ENCODE assay signal across 12 mouse cellular contexts in genomic region chr2:106895326-106896023, GRCm38 (mm10).
A peak's percentile ranks its signal among the peaks of the same experiment; 100 is the strongest.
DNase-seq lines count a peak whose midpoint lies in the region; ATAC-seq and TF ChIP-seq lines count a peak whose summit lies in the region.
"Had no signal": no experiment of that assay in that cellular context is flagged by ENCODE, and none has a peak within 500 bp of the region (broad histone marks: within the 10 kb centered on the region; RNA-seq: fewer than 3 reads in every experiment).

No protein-coding gene starts in this region.

- no peaks in the 10 kb centered on the region for H3K9me3 ChIP-seq in neural tube, embryonic 11.5 days (ENCODE audit: control insufficient read depth, low read length)
- H3K9me3 ChIP-seq in forebrain, embryonic 14.5 days (replicated peaks; ENCODE audit: control insufficient read depth, low read length) = no peaks in the 10 kb centered on the region
- H3K9me3 ChIP-seq in lung, postnatal 0 days (ENCODE audit: low read length) = no peaks in the 10 kb centered on the region
- H3K9me3 ChIP-seq: heart, embryonic 12.5 days had no signal

- no peaks in the 10 kb centered on the region for H3K27me3 ChIP-seq in neural tube, embryonic 11.5 days (ENCODE audit: control insufficient read depth, insufficient read depth, low read length)
- H3K27me3 ChIP-seq in forebrain, embryonic 14.5 days (replicated peaks; ENCODE audit: control insufficient read depth, insufficient read depth, low read length) = no peaks in the 10 kb centered on the region
- H3K27me3 ChIP-seq in lung, postnatal 0 days (replicated peaks; ENCODE audit: insufficient read depth, low read length) = no peaks in the 10 kb centered on the region
- H3K27me3 ChIP-seq: heart, embryonic 12.5 days had no signal

- peaks cover 5% of the 10 kb centered on the region; the same call in 1 of the 2 replicates for H3K4me1 ChIP-seq in neural tube, embryonic 11.5 days (ENCODE audit: control insufficient read depth, insufficient read depth, low read length)
- peaks cover 6% of the 10 kb centered on the region; the same call in 1 of the 2 replicates for H3K4me1 ChIP-seq in forebrain, embryonic 14.5 days (ENCODE audit: control insufficient read depth, insufficient read depth, low read length)
- no peaks in the 10 kb centered on the region for H3K4me1 ChIP-seq in lung, postnatal 0 days (ENCODE audit: insufficient read depth, low read depth, low read length)
- H3K4me1 ChIP-seq: heart, embryonic 12.5 days had no signal

- H3K36me3 ChIP-seq in neural tube, embryonic 11.5 days (ENCODE audit: control insufficient read depth, insufficient read depth, low read length) = no peaks in the 10 kb centered on the region
- H3K36me3 ChIP-seq in forebrain, embryonic 14.5 days (ENCODE audit: control insufficient read depth, insufficient read depth, low read length) = no peaks in the 10 kb centered on the region
- H3K36me3 ChIP-seq in lung, postnatal 0 days (ENCODE audit: insufficient read depth, low read length) = no peaks in the 10 kb centered on the region
- H3K36me3 ChIP-seq: heart, embryonic 12.5 days had no signal

- peak; percentile 17 for DNase-seq in neural tube, embryonic 11.5 days (ENCODE audit: low spot score)
- no peak for DNase-seq in neural tube, embryonic 10.5 days (ENCODE audit: extremely low spot score, low spot score)
- DNase-seq in forebrain, embryonic 14.5 days (ENCODE audit: low spot score) = peak; percentile 26
- peak; percentile 32 for DNase-seq in mesoderm, embryonic 11.5 days (ENCODE audit: low read depth, low spot score)
- peak; percentile 49 for DNase-seq in retina, postnatal 7 days (ENCODE audit: low read depth, low spot score)
- no peak for DNase-seq in adrenal gland, postnatal 14 days
- DNase-seq in lung, postnatal 0 days (ENCODE audit: low spot score) = no peak
- DNase-seq: lung, embryonic 14.5 days; right cerebral cortex, postnatal 25 days; thymus, adult 18-20 months had no signal

- ATAC-seq in neural tube, embryonic 11.5 days (ENCODE audit: insufficient read depth, low FRiP score, low TSS enrichment) = peak; percentile 84
- peak; percentile 70 for ATAC-seq in forebrain, embryonic 14.5 days
- ATAC-seq in lung, postnatal 0 days = no peak
- ATAC-seq: intestine, postnatal 0 days had no signal

- 12% methylated on average over 11 of the region's 11 CpGs for WGBS in neural tube, embryonic 11.5 days
- WGBS in forebrain, embryonic 14.5 days = 17% methylated on average over 11 of the region's 11 CpGs
- 42% methylated on average over 11 of the region's 11 CpGs for WGBS in lung, postnatal 0 days

- H3K27ac ChIP-seq in neural tube, embryonic 11.5 days (ENCODE audit: low read depth, low read length) = no peak overlapping the region; the same call in 1 of the 2 replicates
- no peak overlapping the region for H3K27ac ChIP-seq in forebrain, embryonic 14.5 days (ENCODE audit: low read depth, low read length)
- no peak overlapping the region for H3K27ac ChIP-seq in lung, postnatal 0 days (ENCODE audit: low read length)

- no peak for TF ChIP-seq EP300 in lung, postnatal 0 days (IDR thresholded peaks at IDR 0.05)

- TF ChIP-seq CTCF in lung, postnatal 0 days (IDR thresholded peaks at IDR 0.05) = no peak

- H3K4me2 ChIP-seq in neural tube, embryonic 11.5 days (ENCODE audit: low read depth) = no peak overlapping the region
- H3K4me2 ChIP-seq in forebrain, embryonic 14.5 days (ENCODE audit: low read length) = no peak overlapping the region
- H3K4me2 ChIP-seq in lung, postnatal 0 days (replicated peaks; ENCODE audit: low read depth, low read length) = no peak overlapping the region
- H3K4me2 ChIP-seq: heart, embryonic 12.5 days; lung, embryonic 14.5 days had no signal

- H3K9ac ChIP-seq in neural tube, embryonic 11.5 days (ENCODE audit: low read length) = no peak overlapping the region
- no peak overlapping the region for H3K9ac ChIP-seq in forebrain, embryonic 14.5 days (ENCODE audit: low read length)
- H3K9ac ChIP-seq in lung, postnatal 0 days (replicated peaks; ENCODE audit: low read depth) = no peak overlapping the region
- H3K9ac ChIP-seq: heart, embryonic 12.5 days; lung, embryonic 14.5 days had no signal

- no peak overlapping the region for H3K4me3 ChIP-seq in neural tube, embryonic 11.5 days (ENCODE audit: low read depth, low read length)
- H3K4me3 ChIP-seq in forebrain, embryonic 14.5 days (ENCODE audit: low read depth, low read length) = no peak overlapping the region
- no peak overlapping the region for H3K4me3 ChIP-seq in lung, postnatal 0 days (ENCODE audit: low read depth, low read length)
- H3K4me3 ChIP-seq: heart, embryonic 12.5 days had no signal

Comparison
In these comparisons a context has a peak if more than half of its experiments do, and no peak if none do; other contexts are left out.
1. DNase-seq: peak in neural tube, embryonic 11.5 days (single experiment), forebrain, embryonic 14.5 days (single experiment), mesoderm, embryonic 11.5 days (single experiment) and retina, postnatal 7 days (single experiment); none in neural tube, embryonic 10.5 days (single experiment), adrenal gland, postnatal 14 days (single experiment) and lung, postnatal 0 days (single experiment).